Mouse (Mus musculus): ENCODE measurements around the gene Ablim1. TPM values are rescaled to one million over a fixed set of nuclear protein-coding genes. Genes with fewer than 3 reads are reported as not detected.

Ablim1 gene
- total RNA-seq, 2 experiments from 2014 or later: 66.9 to 79.0 TPM

GRCm38 (mm10) chr19:57002741-57003459 is 311.8 kb downstream of the Ablim1 start:
- no peak for DNase-seq (ENCODE audit: extremely low spot score in 1 of 2, low spot score in 1 of 2)

DNA sequence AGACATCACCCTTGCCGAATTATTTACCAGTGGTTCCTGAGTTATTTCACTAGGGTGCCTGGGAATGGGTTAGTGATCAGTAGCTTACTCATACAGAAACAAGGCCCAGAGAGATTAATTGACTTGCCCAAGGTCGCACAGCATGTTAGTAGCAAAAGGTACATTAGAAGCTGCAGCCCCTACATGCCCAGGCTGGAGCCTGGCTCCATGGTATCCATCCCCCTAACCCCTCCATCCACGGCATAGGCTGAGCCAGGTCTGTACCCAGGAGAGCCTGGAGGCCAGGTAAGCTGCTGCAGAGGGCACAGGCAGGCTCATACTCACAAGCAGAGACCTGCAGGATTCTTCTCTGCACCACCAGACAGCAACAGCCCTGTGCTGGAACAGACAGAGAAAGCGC is 312.8 kb downstream of the Ablim1 start:
- no peak for DNase-seq (ENCODE audit: extremely low spot score in 1 of 2, low spot score in 1 of 2)

DNA sequence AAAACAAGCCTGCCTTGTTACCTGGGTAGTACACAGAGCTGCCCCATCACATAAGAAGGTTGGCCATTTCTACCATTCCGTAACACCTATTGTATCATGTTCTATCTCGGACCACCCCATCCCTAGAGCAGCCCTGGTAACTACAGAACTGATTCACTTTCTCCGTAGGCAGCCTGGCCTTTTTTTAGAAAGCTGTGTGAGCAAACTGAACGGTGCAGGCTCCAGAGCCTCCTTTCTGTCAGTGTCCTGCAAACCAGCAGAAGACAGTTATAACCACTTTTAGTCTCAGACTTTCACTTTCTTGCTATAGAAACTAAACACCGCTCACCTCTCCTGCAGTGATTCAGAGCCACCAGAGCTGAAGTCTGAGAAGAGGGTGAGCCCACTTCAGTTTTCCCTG is 314.1 kb downstream of the Ablim1 start:
- no peak for DNase-seq (ENCODE audit: extremely low spot score in 1 of 2, low spot score in 1 of 2)

GRCm38 (mm10) chr19:56999781-57000180 is 314.9 kb downstream of the Ablim1 start:
- no peak for DNase-seq (ENCODE audit: extremely low spot score in 1 of 2, low spot score in 1 of 2)

DNA sequence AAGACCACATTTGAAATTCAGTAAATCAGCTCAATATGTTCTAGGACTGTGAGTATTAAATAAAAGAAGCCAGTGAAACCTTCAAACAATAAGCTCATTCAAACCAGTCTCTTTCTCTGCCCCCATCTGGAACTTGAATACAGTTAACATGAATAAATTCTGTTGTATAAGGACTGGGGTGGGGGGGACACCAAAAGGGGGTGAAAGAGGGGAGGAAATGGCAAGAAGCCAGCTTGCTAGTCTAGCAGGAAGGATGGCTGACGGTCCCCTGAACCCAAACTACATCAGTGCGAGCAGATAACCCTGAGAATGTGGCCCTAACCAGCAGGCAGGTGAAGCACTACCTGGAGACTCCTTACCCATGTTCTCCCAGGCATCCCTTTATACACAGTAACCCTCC is 315.8 kb downstream of the Ablim1 start:
- no peak for DNase-seq (ENCODE audit: extremely low spot score in 1 of 2, low spot score in 1 of 2)

GRCm38 (mm10) chr19:56998331-56998730 is 316.4 kb downstream of the Ablim1 start:
- DNase-seq (ENCODE audit: extremely low spot score in 1 of 2, low spot score in 1 of 2): no peak

- DNase-seq (ENCODE audit: extremely low spot score in 1 of 2, low spot score in 1 of 2): no peak
Observed at GRCm38 (mm10) chr19:56997164-56997599, 317.5 kb downstream of the Ablim1 start.

- no peak for DNase-seq (ENCODE audit: extremely low spot score in 1 of 2, low spot score in 1 of 2)
Observed at GRCm38 (mm10) chr19:56995441-56995840, 319.3 kb downstream of the Ablim1 start.

DNA sequence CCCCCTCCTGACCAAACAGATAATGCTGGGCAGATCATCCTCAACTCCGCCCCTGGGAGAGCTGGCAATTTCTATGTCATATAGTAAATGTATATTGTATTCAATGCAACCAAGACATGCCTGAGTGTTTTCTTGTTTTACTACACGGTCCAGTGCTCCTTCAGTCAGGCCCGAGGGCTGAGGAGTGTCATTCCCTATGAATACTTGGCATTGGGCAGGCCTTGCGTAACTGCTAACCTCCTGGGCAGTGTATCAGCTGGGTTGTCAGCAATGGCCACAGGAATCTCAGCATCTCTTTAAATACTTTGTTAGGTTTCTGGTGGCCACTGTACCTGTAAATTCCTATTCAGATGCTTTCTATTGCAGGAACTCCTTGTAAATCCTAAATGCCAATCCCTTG is 320.1 kb downstream of the Ablim1 start:
- no peak for DNase-seq (ENCODE audit: extremely low spot score in 1 of 2, low spot score in 1 of 2)

DNA sequence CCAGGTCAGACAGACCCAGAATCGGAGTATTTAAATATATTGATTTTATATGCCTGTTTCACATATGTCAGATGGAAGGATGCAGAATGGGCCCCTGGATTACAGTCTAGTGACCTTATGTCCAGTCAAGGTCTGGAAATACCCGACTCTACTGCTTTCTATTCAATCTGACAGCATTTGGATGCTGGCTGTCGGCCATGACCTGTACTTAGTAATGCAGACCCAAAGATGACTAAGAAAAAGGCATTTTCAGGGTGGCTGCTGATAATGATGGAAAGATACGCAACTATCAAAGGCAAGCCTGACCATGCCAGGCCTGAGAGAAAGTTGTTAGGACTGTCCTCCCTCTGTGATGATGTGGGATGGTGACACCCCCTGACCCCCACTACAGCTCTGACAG is 321.0 kb downstream of the Ablim1 start:
- no peak for DNase-seq (ENCODE audit: extremely low spot score in 1 of 2, low spot score in 1 of 2)

DNA sequence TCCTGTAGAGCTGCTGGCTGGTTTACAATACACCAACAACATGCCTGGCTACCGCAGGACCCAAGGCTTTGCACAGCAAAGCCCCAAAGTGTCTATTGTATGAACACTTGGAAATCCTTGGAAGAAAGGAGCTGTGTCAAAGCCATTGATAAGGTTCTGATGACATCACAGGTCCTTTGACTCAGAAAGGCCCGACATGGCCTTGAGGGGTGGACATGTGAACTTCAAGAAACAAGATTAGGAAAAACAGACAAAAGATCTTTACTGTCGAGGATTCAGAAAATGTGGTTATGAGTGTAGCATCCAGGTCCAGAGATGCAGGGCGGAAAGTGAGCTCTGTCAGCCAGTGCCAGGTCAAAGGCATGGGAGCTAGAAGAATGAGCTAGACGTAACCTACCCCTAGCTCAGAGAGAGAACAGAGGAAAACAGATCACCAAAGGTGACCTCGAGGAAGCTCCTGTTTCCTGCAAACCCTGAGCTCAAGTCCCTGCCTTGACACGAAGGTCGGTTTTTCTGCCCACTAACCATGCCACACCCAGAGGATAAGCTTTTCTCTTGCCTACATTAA is 321.7 kb downstream of the Ablim1 start:
- no peak for DNase-seq (ENCODE audit: extremely low spot score in 1 of 2, low spot score in 1 of 2)

- DNase-seq (ENCODE audit: extremely low spot score in 1 of 2, low spot score in 1 of 2): no peak
Observed at GRCm38 (mm10) chr19:56990367-56991111, 324.2 kb downstream of the Ablim1 start.

DNA sequence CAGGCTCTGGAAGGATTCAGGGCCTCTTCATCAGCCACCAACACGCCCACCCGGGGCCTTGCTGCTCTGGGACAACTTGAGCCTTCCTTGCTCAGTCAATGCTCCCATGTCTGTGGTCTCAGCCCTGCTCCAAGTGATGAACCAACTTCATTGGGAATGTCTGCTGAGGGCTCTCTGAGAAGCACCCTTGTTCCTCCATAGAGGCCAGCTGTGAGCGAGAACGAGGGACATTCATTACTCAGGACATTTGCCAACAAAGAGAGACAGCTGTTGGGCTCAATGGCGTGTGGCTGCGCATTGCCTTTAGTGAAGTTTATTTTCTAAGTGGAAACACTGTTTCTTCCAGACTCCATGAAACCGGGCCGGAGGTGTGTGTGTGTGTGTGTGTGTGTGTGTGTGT is 325.5 kb downstream of the Ablim1 start:
- DNase-seq (ENCODE audit: extremely low spot score in 1 of 2, low spot score in 1 of 2): no peak

- DNase-seq (ENCODE audit: extremely low spot score in 1 of 2, low spot score in 1 of 2): no peak
Observed at GRCm38 (mm10) chr19:56984229-56984628, 330.5 kb downstream of the Ablim1 start.

DNA sequence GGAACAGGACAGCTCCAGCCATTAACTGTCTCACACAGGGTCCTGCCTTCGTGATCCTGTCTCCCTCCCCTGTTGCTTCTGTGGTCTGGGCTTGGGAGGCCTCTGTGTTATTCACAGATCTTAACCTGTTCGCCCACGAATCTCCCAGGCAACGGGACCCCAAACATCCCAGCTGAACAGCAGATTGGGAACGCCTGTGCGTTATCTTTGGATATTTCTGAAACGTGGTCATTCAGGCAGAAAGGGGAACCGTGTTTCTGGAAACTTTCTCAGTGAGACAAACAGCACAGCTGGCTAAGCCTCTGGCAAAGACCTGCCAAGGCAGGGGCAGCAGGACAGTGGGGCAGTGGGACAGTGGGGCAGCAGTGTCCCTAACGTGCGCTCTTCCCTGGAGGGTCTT is 331.0 kb downstream of the Ablim1 start:
- DNase-seq (ENCODE audit: extremely low spot score in 1 of 2, low spot score in 1 of 2): no peak

Other genes starting within 250 kb of the Ablim1 start
- gene Fam160b1, start 45.8 kb upstream of the Ablim1 start, total RNA-seq (2021): 10 to 100 TPM; 21.1 to 21.7 TPM
- 10 to 100 TPM; 20.9 to 21.3 TPM for gene Trub1, start 138.0 kb upstream of the Ablim1 start, total RNA-seq (2021)

All from layer of hippocampus, postnatal 25 days (tissue).